Mouse (Mus musculus): ENCODE measurements around the gene Cd300lg. TPM values are rescaled to one million over a fixed set of nuclear protein-coding genes. Genes with fewer than 3 reads are reported as not detected.

Cd300lg gene
- polyA plus RNA-seq, 1 experiment, result 100.0 TPM

- no peak for DNase-seq (ENCODE audit: low read depth)
Observed at GRCm38 (mm10) chr11:102096887-102097391, 55.6 kb downstream of the Cd300lg start.

GRCm38 (mm10) chr11:102101219-102101618 lies 59.9 kb downstream of the Cd300lg start, which contains the start of gene Ppy:
Gene Ppy, minus strand, starts transcription at chr11:102101319.
- no peak for DNase-seq (ENCODE audit: low read depth)

- DNase-seq (ENCODE audit: low read depth), result no peak
Observed at GRCm38 (mm10) chr11:102102485-102103258, 61.4 kb downstream of the Cd300lg start.

Other genes starting within 250 kb of the Cd300lg start
- gene Meox1, start 147.1 kb upstream of the Cd300lg start, polyA plus RNA-seq (2012; rRNA removed), result 3.2 and 6.0 TPM in 2 replicates
- 10.2 and 14.3 TPM in 2 replicates for gene Sost, start 74.5 kb upstream of the Cd300lg start, polyA plus RNA-seq (2012; rRNA removed)
- 0.18 and 0.52 TPM in 2 replicates for gene Cfap97d1, start 57.2 kb upstream of the Cd300lg start, polyA plus RNA-seq (2012; rRNA removed)
- gene Dusp3, start 54.5 kb upstream of the Cd300lg start, polyA plus RNA-seq (2012; rRNA removed), result 80.5 and 135 TPM in 2 replicates
- 23.2 and 37.9 TPM in 2 replicates for gene Mpp3, start 13.0 kb upstream of the Cd300lg start, polyA plus RNA-seq (2012; rRNA removed)
- gene Mpp2, start 47.0 kb downstream of the Cd300lg start, polyA plus RNA-seq (2012; rRNA removed), result 54.0 and 78.5 TPM in 2 replicates
- 79.7 and 91.5 TPM in 2 replicates for gene Ppy, start 59.8 kb downstream of the Cd300lg start, polyA plus RNA-seq (2012; rRNA removed)
- 0.73 and 0.82 TPM in 2 replicates for gene Pyy, start 66.3 kb downstream of the Cd300lg start, polyA plus RNA-seq (2012; rRNA removed)
- 1.3 and 2.4 TPM in 2 replicates for gene Nags, start 104.0 kb downstream of the Cd300lg start, polyA plus RNA-seq (2012; rRNA removed)
- 19.6 and 21.1 TPM in 2 replicates for gene Tmem101, start 114.9 kb downstream of the Cd300lg start, polyA plus RNA-seq (2012; rRNA removed)
- gene Lsm12, start 143.8 kb downstream of the Cd300lg start, polyA plus RNA-seq (2012; rRNA removed), result 30.7 and 35.3 TPM in 2 replicates
- gene G6pc3, start 148.1 kb downstream of the Cd300lg start, polyA plus RNA-seq (2012; rRNA removed), result 130 and 136 TPM in 2 replicates
- 75.4 and 75.5 TPM in 2 replicates for gene Hdac5, start 188.7 kb downstream of the Cd300lg start, polyA plus RNA-seq (2012; rRNA removed)
- 1.0 and 1.1 TPM in 2 replicates for gene BC030867, start 207.4 kb downstream of the Cd300lg start, polyA plus RNA-seq (2012; rRNA removed)
- 0.88 and 1.5 TPM in 2 replicates for gene Asb16, start 227.2 kb downstream of the Cd300lg start, polyA plus RNA-seq (2012; rRNA removed)
- 58.8 and 66.7 TPM in 2 replicates for gene Tmub2, start 243.4 kb downstream of the Cd300lg start, polyA plus RNA-seq (2012; rRNA removed)